Mouse (Mus musculus) kidney, postnatal 36 days (tissue): ENCODE results near the gene Zfp819.
"Not testable (repeated sequence)": the region's sequence is repeated elsewhere in the genome, so short reads cannot be mapped to it uniquely, and the experiment has no call there.

Experiments
- DNase-seq, 2 experiments: peaks; one replicate each; pipeline ENCODE4 v3.0.0; 2021 to 2022; ENCODE audit warnings: mixed read lengths in 2 of 2

Zfp819 gene

GRCm38 (mm10) chr7:43643046-43643652, 36.2 kb downstream of the Zfp819 start:
- no peak for DNase-seq

GRCm38 (mm10) chr7:43652683-43653082, 45.7 kb downstream of the Zfp819 start:
- DNase-seq, result no peak

- no peak for DNase-seq
Observed at GRCm38 (mm10) chr7:43654519-43654918, 47.5 kb downstream of the Zfp819 start.

- no peak for DNase-seq
Observed at GRCm38 (mm10) chr7:43656232-43656631, 49.3 kb downstream of the Zfp819 start.

DNA sequence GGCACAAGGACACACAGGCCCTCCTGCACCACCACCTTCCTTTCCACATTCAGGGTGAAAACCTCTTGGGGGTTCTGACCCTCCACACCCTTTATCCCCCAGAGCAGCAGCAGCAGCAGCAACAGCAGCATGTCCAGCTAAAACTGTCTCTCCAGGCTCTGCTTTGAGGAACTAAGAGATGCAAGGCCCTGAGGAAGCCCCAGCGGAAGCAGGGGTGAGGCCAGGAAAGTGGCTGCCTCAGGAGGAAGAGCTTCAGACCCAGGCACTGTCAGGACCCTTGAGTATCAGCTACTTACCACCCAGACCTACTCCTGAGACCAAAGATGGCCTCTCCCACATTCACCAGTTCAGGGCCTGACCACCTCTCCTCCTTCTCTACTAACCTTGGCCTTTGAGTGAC, 53.0 kb downstream of the Zfp819 start, which contains the start of gene Siglece:
Siglece (minus strand) TSS at position 160 of the 400 bp plus-strand sequence.
- no peak for DNase-seq

DNA sequence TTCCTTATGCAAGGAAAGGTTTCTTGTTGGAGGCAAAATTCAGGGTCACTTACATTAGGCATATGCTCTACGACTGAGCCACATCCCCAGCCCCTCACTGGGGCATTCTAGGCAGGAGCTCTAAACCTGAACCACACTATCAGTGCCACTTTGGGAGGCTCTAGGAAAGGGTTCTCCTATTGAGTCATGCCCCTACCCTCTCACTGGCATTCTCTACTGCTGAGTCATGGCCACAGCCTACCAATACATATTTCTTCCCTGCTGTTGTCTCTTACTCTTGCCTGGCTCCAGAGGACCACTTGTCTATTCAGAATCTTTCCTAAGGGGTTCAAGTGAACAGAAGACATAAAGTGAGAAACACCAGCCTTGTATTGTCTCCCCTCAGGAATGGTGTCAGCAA, 55.8 kb downstream of the Zfp819 start:
- no peak for DNase-seq

DNA sequence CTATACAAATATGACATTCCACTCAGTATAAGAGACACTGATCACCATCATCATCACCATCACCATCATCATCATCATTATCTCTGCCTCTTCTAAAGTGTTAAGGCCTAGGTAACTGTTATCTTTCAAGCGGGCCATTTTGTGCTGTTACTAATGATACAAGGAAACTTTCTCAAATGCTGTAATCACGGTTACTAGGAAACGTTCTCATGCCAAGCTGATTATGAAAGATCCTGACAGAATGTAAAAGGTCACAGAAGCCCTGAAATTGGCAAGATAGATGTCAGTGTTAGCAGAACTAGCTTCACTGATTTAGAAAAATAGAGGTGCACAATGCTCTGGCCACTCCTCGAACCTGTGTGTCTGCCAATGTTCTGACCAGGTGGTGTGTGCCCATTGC, 60.3 kb downstream of the Zfp819 start:
- not testable (repeated sequence) for DNase-seq
